Mouse (Mus musculus): Measurements from ENCODE around the gene Neurl1a.

The Neurl1a gene

GRCm38 (mm10) chr19:47211609-47212312 is 33.1 kb downstream of the Neurl1a start:
- no peak for DNase-seq (ENCODE audit: low read depth in 2 of 2, low spot score in 2 of 2)

- no peak for DNase-seq (ENCODE audit: low read depth in 2 of 2, low spot score in 2 of 2)
Observed at GRCm38 (mm10) chr19:47212401-47212800, 33.8 kb downstream of the Neurl1a start.

GRCm38 (mm10) chr19:47213470-47213869 is 34.9 kb downstream of the Neurl1a start:
- DNase-seq (ENCODE audit: low read depth in 2 of 2, low spot score in 2 of 2) = no peak

GRCm38 (mm10) chr19:47216766-47217165 is 38.1 kb downstream of the Neurl1a start:
- no peak for DNase-seq (ENCODE audit: low read depth in 2 of 2, low spot score in 2 of 2)

- DNase-seq (ENCODE audit: low read depth in 2 of 2, low spot score in 2 of 2) = no peak
Observed at GRCm38 (mm10) chr19:47219622-47220021, 41.0 kb downstream of the Neurl1a start.

- no peak for DNase-seq (ENCODE audit: low read depth in 2 of 2, low spot score in 2 of 2)
Observed at GRCm38 (mm10) chr19:47220232-47220631, 41.6 kb downstream of the Neurl1a start.

GRCm38 (mm10) chr19:47221006-47221405 is 42.4 kb downstream of the Neurl1a start:
- no peak for DNase-seq (ENCODE audit: low read depth in 2 of 2, low spot score in 2 of 2)

GRCm38 (mm10) chr19:47221500-47222153 is 43.0 kb downstream of the Neurl1a start:
- no peak for DNase-seq (ENCODE audit: low read depth in 2 of 2, low spot score in 2 of 2)

- DNase-seq (ENCODE audit: low read depth in 2 of 2, low spot score in 2 of 2) = no peak
Observed at GRCm38 (mm10) chr19:47222154-47222840, 43.7 kb downstream of the Neurl1a start.

- DNase-seq (ENCODE audit: low read depth in 2 of 2, low spot score in 2 of 2) = no peak
Observed at GRCm38 (mm10) chr19:47222841-47223557, 44.4 kb downstream of the Neurl1a start.

GRCm38 (mm10) chr19:47224743-47225142 is 46.1 kb downstream of the Neurl1a start:
- no peak for DNase-seq (ENCODE audit: low read depth in 2 of 2, low spot score in 2 of 2)

GRCm38 (mm10) chr19:47225791-47226190 is 47.2 kb downstream of the Neurl1a start:
- DNase-seq (ENCODE audit: low read depth in 2 of 2, low spot score in 2 of 2) = no peak

GRCm38 (mm10) chr19:47228725-47229252 is 50.2 kb downstream of the Neurl1a start:
- no peak for DNase-seq (ENCODE audit: low read depth in 2 of 2, low spot score in 2 of 2)

- DNase-seq (ENCODE audit: low read depth in 2 of 2, low spot score in 2 of 2) = no peak
Observed at GRCm38 (mm10) chr19:47229461-47229860, 50.8 kb downstream of the Neurl1a start.

- DNase-seq (ENCODE audit: low read depth in 2 of 2, low spot score in 2 of 2) = no peak
Observed at GRCm38 (mm10) chr19:47230082-47230481, 51.5 kb downstream of the Neurl1a start.

- DNase-seq (ENCODE audit: low read depth in 2 of 2, low spot score in 2 of 2) = no peak
Observed at GRCm38 (mm10) chr19:47230682-47231081, 52.1 kb downstream of the Neurl1a start.

GRCm38 (mm10) chr19:47231389-47231788 is 52.8 kb downstream of the Neurl1a start:
- DNase-seq (ENCODE audit: low read depth in 2 of 2, low spot score in 2 of 2) = no peak

- DNase-seq (ENCODE audit: low read depth in 2 of 2, low spot score in 2 of 2) = no peak
Observed at GRCm38 (mm10) chr19:47232077-47232865, 53.7 kb downstream of the Neurl1a start.

GRCm38 (mm10) chr19:47233087-47233486 is 54.5 kb downstream of the Neurl1a start:
- no peak for DNase-seq (ENCODE audit: low read depth in 2 of 2, low spot score in 2 of 2)

- DNase-seq (ENCODE audit: low read depth in 2 of 2, low spot score in 2 of 2) = no peak
Observed at GRCm38 (mm10) chr19:47240076-47240475, 61.5 kb downstream of the Neurl1a start.
